Mouse (Mus musculus) heart, adult 8-10 months (tissue): ENCODE data around the gene Map4. TPM values are rescaled to one million over a fixed set of nuclear protein-coding genes. Genes with fewer than 3 reads are reported as not detected.
A peak's percentile ranks its signal among the peaks of the same experiment; 100 is the strongest.

Experiments used
- DNase-seq: peaks from one replicate; pipeline ENCODE4 v3.0.0; 2022; ENCODE audit warnings: low spot score
- total RNA-seq, 4 experiments: library from RNA; stranded (reverse); gene quantifications; 2 replicates each; pipeline ENCODE4 v1.2.4; 2022

Map4 gene
- total RNA-seq: 100 to 1,000 TPM; 319 to 422 (median 395) TPM

DNA sequence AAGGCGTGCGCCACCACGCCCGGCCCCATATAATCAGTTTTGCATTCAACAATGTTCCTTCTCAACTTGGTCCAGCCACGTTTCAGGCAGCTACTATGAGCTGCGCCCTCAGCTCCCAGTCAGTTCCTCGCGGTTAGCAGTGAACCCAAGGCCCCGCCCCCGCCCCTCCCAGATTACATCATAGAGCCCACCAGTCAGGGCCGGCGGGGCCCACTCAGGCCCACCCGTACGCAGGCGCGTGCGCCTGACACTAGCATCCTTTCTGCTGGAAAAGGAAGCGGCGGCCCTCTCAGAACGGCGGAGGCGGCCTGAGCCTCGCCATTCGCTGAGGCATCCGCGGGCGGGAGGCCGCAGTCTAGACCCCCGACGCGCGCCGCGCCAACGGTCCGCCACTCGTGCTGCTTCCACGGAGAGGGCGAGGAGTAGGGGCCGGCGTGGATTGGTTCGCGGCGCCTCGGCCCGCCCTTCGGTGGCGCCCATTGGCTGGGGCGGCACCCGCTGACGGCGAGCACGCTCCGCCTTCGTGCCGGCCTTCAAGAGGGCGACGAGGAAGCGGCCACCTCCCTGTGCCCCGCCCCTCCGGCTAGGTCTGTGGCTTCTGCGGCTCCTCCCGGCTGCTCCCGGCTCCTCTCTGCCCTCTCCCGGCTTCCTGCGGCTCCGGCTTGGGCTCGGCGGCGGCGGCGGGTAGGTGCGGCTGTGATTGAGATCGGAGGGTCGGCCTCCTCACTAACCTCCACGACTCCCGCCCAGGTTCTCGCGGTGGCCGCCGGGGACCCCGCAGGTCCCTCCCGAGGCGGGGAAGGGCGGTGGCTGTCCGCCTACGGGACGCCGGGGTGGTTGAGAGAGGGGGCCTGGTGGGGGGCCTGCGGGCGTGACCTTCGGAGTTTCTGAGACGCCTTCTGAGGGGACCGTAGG is at the start of gene Map4:
TSS of gene Map4 (plus strand) at position 204 of the 915 bp plus-strand sequence.
- DNase-seq: peak; percentile 97

DNA sequence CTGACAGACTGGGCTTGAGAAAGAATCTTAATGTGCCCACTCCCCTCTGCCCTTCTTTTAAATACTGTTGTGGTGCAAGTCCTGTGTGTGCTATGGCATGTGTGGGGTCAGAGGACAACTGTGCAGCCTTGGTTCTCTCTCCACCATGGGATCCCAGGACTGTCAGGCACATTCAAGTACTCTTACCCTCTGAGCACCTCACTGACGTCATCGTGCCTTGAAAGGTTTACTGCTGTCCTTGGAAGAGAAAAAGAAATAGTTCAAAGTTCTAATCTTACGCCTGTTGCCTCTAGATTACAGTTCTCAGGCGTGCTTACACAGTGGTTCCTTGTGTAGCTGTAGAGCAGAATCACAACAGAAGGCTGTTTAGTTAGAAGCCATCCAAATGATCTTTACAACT is 45.0 kb upstream of the Map4 start:
- DNase-seq: no peak

GRCm38 (mm10) chr9:109887321-109887720 is 43.9 kb upstream of the Map4 start:
- DNase-seq: no peak

GRCm38 (mm10) chr9:109891501-109891900 is 39.8 kb upstream of the Map4 start:
- DNase-seq: no peak

GRCm38 (mm10) chr9:109892651-109893250 is 38.5 kb upstream of the Map4 start:
- peak; percentile 82 for DNase-seq

- DNase-seq: peak; percentile 82
Measured at GRCm38 (mm10) chr9:109894413-109895090, 36.7 kb upstream of the Map4 start.

DNA sequence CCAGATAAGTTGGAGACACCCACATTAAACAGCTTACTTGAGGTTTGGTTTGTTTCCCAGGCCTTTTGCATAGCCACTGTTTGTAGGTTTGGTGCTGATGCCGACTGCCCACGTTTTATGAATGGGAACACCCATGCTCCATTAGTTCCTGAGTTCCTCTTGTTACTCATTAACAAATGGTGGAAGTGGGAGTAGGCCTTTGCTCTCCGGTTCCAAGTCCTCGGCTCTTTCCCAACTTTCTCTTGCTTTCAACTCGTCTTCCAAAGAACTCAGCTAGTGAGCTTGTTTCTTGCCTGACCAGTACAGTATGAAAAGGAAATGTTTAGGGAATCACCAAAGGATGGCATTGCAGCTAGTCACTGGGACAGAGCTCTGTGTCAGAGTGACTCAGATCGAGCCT is 35.7 kb upstream of the Map4 start:
- DNase-seq: peak; percentile 82

GRCm38 (mm10) chr9:109896253-109897150 is 34.8 kb upstream of the Map4 start:
- peak; percentile 35 for DNase-seq

- peak; percentile 57 for DNase-seq
Measured at GRCm38 (mm10) chr9:109898027-109898426, 33.2 kb upstream of the Map4 start.

DNA sequence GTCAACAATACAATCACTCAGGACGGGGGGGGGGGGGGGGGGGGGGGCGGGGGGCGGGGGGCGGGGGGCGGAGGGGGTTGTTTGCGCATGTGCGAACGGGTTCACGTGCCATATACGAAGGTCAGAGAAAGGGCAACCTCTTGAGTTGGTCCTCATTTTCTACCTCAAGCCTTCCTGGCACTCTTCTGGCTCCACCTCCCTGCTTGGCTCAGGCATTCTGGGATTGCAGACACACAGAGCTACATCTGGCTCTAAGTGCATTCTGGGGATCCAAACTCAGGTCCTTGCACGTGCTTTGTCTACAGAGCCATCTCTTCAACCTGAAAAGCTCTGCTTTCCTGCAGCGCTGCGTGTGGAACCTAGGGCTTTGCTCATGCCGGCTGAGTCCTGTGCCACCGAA is 31.9 kb upstream of the Map4 start:
- DNase-seq: no peak

GRCm38 (mm10) chr9:109899774-109900173 is 31.5 kb upstream of the Map4 start:
- DNase-seq: peak; percentile 54

GRCm38 (mm10) chr9:109900604-109901003 is 30.7 kb upstream of the Map4 start:
- no peak for DNase-seq

- DNase-seq: no peak
Measured at GRCm38 (mm10) chr9:109902246-109902645, 29.0 kb upstream of the Map4 start.

- no peak for DNase-seq
Measured at GRCm38 (mm10) chr9:109902740-109903139, 28.5 kb upstream of the Map4 start.

GRCm38 (mm10) chr9:109907300-109907699 is 24.0 kb upstream of the Map4 start:
- peak; percentile 91 for DNase-seq

DNA sequence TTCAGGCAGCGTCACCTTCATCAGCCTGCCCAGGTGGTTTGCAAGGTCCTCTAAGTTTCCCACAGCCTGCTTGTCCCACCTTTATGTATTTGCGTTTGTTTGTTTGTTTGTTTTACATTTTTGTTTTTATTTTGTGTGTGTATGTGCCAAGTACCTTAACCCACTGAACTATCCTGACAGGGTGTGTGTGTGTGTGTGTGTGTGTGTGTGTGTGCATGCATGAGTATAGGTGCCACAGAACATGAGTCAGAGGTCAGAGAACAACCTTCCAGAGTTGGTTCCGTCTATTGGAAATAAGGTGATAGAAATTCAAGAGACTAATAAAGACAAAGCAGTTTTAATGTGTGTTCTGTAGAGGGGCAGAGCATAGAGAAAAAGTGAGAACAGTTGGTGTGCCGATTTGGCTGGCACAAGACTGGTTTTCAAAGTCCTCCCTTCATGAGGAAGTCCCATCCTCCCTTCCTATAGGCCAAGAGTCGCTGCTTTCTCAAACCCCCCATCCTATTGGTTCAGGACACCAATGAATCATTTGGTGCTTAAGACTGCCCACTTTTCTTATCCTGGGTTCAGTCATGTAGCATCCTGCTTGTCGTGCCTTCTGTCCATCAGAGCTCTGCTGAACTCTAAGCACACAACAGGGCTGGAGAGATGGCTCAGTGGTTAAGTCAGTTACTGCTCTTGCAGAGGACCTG is 23.3 kb upstream of the Map4 start:
- no peak for DNase-seq

DNA sequence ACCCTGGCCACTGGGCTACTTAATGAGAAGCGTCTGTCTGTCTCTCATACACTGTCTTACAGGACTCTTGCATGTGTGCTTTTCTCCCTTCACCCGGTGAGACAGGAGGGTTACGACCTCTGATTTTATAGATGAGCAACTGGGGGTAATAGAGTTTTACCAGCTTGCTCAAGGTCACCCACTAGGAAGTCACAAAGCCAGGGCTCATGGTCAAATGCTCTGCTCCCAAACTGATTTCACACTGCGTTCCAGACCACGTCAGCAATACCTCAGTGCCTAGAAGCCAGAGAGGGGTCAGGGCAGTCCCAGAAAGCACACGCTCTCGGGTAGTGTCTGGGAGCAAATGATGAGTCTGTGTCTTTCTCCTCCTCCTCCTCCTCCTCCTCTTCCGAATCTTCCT is 22.2 kb upstream of the Map4 start:
- DNase-seq: no peak

DNA sequence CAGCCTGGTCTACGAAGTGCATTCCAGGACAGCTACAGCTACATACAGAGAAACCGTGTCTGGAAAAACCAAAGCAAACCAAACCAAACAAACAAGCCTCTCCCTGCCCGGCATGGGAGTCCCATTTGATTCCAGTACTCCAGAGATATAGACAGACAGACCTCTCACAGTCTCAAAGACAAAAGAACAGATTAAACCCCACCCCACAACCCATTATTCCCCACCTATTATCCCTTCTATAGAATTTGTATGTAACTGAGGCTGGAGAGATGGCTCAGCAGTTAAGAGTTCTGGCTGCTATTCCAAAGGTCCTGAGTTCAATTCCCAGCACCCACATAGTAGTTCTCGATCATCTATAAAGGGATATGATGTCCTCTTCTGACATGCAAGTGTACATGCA is 21.3 kb upstream of the Map4 start:
- DNase-seq: no peak

DNA sequence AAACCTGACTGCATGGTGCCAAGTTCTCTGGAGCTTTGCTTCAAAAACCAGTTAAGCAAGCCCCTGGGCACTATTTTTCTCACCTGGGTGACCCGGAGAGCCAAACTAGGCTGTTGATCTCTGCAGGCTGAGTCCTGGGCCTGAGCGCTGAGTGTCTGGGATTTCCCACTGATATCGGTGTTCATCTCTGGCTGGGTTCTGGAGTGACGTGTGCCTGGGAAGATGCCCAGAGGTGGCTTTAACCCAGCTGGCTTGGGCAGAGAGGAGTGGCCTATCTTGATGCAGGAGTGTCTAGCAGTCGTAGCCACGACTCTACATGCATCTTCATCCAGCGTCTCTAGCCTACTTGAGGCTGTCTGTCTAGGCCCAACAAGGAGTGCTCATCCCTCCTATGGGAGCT is 19.5 kb upstream of the Map4 start:
- DNase-seq: no peak

DNA sequence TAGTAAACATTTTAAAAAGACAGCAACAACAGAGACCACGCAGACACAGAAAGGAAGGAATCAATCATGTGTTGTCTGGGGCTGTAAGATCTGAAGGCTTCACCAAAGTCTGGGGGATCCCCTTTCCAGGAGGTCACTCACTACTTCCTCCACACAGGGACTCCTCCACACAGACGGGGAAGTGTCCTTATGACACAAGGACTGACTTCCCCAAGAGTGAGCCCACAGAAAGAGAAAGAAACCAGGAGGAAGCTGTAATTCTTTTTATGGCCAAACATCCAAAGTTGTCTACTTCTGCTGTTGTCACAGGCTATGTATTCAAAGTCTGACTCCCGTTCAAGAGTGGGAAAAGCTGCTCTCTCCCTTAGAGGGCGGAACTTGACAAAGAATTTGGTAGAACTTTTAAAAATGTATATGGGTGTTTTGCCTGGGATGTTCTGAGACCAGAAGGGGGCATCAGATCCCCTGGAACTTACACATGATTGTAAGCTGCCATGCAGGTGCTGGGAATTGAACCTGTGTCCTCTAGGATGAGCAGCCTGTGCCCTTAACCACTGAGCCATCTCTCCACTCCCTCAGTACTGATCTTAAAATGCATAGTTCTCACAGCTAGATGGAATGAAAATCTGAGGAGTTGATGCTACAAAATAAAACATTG is 16.9 kb upstream of the Map4 start:
- DNase-seq: no peak
